Mouse (Mus musculus) cerebellum, adult 11 months (tissue): ENCODE results near the gene Gm49392.
"Not testable (repeated sequence)": the region's sequence is repeated elsewhere in the genome, so short reads cannot be mapped to it uniquely, and the experiment has no call there.

ENCODE experiments used
- DNase-seq: peaks from one replicate; pipeline ENCODE4 v3.0.0; 2022

The Gm49392 gene

DNA sequence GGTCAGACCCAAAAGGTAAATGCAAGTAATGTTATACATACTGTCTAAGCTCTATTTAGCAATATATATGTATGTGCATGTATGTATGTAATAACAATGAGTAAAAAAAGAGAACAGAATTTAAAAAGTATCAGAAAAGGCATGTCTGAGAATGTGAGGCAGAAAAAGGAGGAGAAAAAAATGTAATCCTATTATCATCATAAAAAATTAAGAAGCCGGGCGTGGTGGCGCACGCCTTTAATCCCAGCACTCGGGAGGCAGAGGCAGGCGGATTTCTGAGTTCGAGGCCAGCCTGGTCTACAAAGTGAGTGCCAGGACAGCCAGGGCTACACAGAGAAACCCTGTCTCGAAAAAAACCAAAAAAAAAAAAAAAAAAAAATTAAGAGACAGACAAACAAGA, at the start of gene Gm49392:
Gm49392 (minus strand) TSS at position 101 of the 400 bp plus-strand sequence.
- not testable (repeated sequence) for DNase-seq

- not testable (repeated sequence) for DNase-seq
Observed at GRCm38 (mm10) chr13:60941884-60942283, 45.2 kb upstream of the Gm49392 start, which contains the start of gene Tpbpa. Gene Tpbpa (minus strand): TSS chr13:60941984.

GRCm38 (mm10) chr13:60936500-60936901, 39.8 kb upstream of the Gm49392 start, which contains the start of the genes Gm49391 and Ctla2a:
Gene Gm49391 (minus strand): TSS chr13:60936571.
Gene Ctla2a (minus strand): TSS chr13:60936625.
- no peak for DNase-seq

DNA sequence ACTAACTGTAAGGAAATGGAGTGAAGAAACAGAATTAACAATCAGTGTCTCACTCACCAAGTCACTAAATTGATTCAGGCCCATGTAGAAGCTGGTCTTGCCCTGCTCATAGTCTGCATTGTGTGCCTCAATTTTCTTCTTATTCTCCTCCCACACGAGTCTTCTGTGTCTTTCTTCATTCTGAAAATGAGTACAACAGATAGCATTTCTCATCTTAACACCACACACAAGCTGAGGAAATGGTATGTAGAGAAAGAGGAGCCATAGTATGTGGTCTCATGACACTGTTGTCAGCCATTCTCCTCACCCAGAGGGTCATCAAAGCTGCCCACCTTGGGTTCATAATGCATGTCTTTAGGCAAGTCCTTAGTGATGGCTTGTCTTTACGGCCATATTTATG, 38.8 kb upstream of the Gm49392 start, which contains the start of gene Gm49393:
Gm49393 (minus strand) TSS at position 101 of the 400 bp plus-strand sequence.
- not testable (repeated sequence) for DNase-seq

- not testable (repeated sequence) for DNase-seq
Observed at GRCm38 (mm10) chr13:60904780-60905179, 8.1 kb upstream of the Gm49392 start, which contains the start of gene Tpbpb. Gene Tpbpb (minus strand): TSS chr13:60904880.

- no peak for DNase-seq
Observed at GRCm38 (mm10) chr13:60897328-60897727, 634 bp upstream of the Gm49392 start, which contains the start of gene Ctla2b. Gene Ctla2b (minus strand): TSS chr13:60897447.

DNA sequence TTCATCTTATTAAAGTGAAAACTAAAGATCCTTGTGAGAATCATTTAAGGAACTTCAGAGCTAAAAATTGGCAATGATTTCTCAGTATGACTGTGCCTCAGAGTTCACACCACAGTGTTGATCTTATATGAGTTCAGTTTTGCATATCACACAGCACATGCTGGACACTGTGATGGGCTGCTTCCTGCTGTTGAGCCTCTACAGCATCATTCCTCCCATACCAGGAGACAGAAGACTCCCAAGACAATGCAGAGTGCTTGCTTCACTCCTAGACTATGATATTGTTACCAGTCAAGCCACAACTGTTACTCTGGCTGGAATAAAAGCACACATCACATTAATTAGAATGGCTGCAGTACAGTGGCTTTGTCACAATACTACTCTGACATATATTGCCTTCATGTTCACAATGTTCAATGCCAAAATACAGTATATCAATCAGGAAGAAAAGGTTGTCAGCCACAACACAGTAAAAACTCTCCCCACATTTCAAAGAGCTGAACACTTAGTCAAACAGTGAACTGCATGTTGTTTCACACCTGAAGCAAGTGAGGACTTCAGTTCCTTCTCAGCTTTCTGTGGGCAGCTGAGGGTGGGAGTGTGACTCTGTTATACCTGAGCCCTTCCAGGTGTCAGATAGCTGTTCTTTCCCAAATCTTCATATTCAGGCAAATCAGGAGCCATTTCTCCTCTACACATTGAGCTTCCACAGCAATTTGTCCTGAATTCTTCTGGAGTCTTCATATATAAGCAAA, 1.1 kb downstream of the Gm49392 start:
- no peak for DNase-seq

- DNase-seq, result no peak
Observed at GRCm38 (mm10) chr13:60892301-60892700, 4.4 kb downstream of the Gm49392 start.

GRCm38 (mm10) chr13:60864281-60864680, 32.4 kb downstream of the Gm49392 start, which contains the start of gene 4930486L24Rik:
Gene 4930486L24Rik (minus strand): TSS chr13:60864475.
- no peak for DNase-seq

DNA sequence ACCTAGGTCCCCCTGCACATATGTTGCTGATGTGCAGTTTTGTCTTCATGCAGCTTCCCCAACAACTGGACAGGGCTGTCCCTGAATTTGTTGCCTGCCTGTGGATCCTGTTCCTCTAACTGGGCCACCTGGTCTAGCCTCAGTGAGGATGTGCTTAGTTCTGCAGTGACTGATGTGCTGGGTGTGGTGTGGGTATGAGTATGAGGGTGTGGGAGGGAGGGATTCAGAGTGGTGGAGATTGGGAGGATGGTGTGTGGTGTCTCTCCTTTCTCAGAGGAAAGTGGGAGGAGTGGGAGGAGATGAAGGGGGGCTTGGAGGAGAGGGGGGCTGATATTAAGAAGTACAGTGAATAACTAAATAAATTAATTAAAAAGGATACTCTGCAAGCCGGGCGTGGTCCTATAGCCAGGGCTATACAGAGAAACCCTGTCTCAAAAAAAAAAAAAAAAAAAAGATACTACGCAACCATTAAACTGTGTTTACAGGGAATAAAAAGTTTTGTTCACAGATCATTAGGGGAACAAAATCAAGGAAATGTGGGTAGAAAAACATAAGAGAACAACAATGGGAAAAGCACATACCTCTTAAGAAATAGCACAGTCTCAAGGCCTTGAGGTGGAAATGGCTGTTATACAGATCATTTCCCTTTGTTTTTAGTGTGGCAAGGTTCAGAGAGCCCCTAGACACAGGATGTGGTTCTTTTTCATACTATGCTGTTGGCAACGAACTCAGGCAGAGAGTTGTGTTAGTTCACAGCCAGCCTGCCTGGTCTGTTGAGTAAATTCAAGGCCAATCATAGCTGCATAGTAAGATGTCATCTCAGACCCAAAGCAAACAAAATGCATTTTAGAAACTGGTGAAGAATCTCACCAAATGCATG, 48.2 kb downstream of the Gm49392 start:
- DNase-seq, result no peak

DNA sequence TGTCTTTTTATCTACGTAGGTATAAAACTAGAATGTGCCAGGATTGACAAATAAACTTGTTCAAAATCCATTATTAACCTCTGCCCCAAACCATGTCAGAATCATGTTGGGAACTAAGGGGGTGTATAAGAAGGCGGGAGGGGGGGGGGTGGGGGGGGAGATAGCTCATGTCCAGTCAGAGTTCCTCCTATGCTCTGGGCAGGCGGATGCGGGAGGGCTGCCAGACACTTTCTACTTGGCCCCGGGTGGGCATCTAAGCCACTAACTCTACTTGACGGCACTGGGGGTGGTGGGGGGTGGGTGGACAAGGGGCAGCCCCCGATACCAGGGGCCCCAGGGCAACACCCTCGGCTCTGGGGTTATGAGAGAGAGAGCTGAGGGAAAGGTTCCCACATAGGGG, 53.5 kb downstream of the Gm49392 start:
- no peak for DNase-seq

GRCm38 (mm10) chr13:60842703-60843102, 54.0 kb downstream of the Gm49392 start:
- no peak for DNase-seq

GRCm38 (mm10) chr13:60839353-60839902, 57.3 kb downstream of the Gm49392 start:
- DNase-seq, result no peak

DNA sequence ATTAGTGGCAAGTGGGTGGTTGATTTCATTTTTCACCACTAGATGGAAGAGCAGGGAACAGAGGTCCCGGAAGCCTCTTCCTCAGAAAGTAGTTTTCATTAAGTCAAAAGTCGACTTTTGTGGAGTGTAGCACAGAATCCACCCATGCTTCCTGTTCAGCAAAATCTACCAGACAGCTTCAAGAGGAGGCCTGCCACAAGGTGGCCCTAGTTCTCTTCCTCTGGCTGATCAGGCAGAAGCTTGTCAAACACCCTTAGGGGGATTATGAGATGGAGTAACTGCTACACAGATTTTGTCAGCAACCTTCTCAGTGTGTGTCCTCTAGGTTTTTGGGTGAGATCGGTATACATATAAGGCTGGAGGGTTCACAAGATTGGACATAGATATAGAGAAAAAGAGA, 70.6 kb downstream of the Gm49392 start:
- no peak for DNase-seq

GRCm38 (mm10) chr13:60820486-60821175, 76.1 kb downstream of the Gm49392 start:
- DNase-seq, result no peak

DNA sequence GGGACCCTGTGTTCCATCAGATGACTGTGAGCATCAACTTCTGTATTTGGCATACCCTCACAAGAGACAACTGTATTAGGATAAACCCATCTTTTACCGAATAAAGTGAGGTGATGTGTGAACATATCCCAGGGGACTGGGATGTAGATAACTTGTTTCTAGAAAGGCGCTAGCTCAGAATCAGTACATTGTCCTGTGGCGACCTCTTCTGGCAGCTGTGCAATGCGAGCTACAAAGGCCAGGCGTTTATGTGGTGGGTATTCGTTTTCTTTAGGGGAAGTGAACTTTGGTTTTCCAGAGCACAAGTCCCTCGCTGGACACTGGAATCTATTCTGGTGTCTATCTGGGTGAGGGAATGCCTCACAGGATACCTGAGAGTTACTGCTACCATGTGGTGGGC, 77.2 kb downstream of the Gm49392 start:
- DNase-seq, result no peak

DNA sequence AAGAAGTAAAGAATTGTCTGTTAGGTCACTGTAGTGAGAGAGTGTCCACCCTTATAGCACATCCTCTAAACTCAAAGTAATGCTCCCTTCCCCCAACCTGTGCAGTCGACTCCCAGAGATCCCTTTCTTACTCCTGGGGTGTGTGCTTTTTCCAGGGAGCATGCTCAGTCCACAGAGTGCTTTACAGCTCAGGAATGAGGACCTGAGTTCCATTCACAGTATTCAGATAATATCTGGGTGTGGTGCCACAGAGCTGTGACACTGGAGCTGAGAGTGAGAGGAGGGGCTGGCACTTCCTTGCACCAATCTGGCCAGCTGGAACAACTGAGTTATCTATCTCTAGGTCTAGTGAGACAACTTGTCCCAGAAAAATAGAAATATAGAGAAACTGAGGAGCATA, 83.0 kb downstream of the Gm49392 start:
- DNase-seq, result no peak

DNA sequence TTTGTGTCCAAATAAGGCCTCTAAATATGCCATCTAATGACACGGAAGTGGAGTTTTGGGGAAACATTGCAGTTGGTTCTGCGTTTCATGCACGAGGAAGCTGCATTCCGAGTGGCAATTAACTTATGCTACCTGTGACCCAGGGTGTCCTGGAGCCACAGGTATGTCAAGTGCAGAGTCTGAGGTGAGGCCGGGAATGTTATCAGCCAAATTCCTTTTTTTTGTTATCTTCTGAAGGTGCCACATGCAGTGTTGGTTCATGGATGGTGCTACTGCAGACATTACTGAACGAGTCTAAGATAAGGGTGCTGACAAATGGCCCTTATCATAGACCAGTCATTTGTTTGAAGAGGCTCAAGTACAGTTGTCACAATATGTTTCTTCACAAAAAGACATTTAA, 83.9 kb downstream of the Gm49392 start:
- DNase-seq, result no peak

DNA sequence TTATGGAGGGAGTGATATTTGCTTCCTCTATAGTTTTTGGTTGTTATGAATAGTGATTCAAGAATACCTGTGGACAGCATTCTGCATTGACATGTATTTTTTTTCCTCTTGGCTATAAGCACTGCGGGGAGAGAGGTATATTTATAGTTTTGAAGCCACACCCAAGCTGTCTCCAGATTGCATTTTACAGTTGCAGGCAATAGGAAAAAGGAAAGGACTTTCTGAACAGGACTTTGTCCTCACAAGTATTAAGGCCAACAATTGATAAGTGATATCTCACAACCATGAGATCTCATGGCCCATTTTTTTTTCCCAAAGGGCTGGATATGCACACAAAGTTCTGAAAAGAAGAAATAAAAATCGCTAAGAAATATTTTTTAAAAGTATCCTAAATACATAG, 87.0 kb downstream of the Gm49392 start:
- no peak for DNase-seq

DNA sequence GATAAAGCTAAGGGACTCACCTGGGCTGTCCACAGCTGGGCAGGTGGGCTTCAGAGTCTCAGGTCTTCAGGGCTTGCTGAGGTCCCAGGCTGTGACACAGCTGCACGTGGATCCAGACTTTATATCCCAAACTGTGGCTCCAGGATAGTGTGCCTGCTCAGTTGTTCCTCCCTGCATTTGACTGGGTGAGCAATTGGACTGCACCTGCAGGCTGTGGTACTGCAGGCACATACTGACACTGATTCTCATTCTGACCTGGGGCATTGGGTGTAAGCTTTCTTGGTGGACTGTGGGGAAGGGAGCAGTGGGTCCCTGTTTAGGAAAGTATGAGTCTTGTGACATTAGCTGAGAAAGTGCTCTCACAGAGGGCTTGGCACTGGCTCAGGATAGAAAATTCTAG, 93.9 kb downstream of the Gm49392 start, which contains the start of gene Ctsll3:
Ctsll3 (minus strand) TSS at position 101 of the 400 bp plus-strand sequence.
- DNase-seq, result no peak
